8 mouse cellular contexts compared by ENCODE assay signal in genomic region chr7:28169489-28170422, GRCm38 (mm10). TPM values are rescaled to one million over a fixed set of nuclear protein-coding genes. Genes with fewer than 3 reads are reported as not detected.
DNase-seq lines count a peak whose midpoint lies in the region; ATAC-seq lines count a peak whose summit lies in the region.

Fbl (plus strand) TSS chr7:28169710.

- DNase-seq in adipocyte (ENCODE audit: low spot score): peak; percentile 88
- DNase-seq in embryo, embryonic 10 days (ENCODE audit: low spot score): peak; percentile 98
- DNase-seq in gastrocnemius, postnatal 14 days: peak; percentile 90
- DNase-seq in left cerebral cortex, postnatal 10 days (ENCODE audit: extremely low spot score in 1 of 2, low spot score in 2 of 2): peak; percentile 89 to 95
- DNase-seq in right cerebral cortex, postnatal 25 days: peak; percentile 94
- DNase-seq in urinary bladder, postnatal 4 days (ENCODE audit: low spot score in 2 of 2): peak; percentile 84 to 88

- intact Hi-C loops in gastrocnemius, postnatal 14 days (cut with DNase I; ENCODE audit: low total_unique reads): no loop called here
- intact Hi-C loops in left cerebral cortex, postnatal 10 days (cut with DNase I): no loop called here

- ATAC-seq in inflammation-experienced regulatory T-cells, adult 6 months: peak; percentile 88
- ATAC-seq in megakaryocyte-erythroid progenitor cell, adult 5-6 weeks (replicated peaks; ENCODE audit: low FRiP score, low TSS enrichment, poor library complexity, severe bottlenecking): peak; percentile 75

RNA-seq across cellular contexts. Expression of gene Fbl, which starts in this region (rescaled TPM):
- total RNA-seq in gastrocnemius, postnatal 14 days (2021): 10 to 100 TPM; 23.7 to 31.0 TPM
- polyA plus RNA-seq in inflammation-experienced regulatory T-cells, adult 6 months (2017; shearing (Covaris generic)): 10 to 100 TPM; 37.8 to 61.3 (median 61.2) TPM
- total RNA-seq in left cerebral cortex, postnatal 10 days (2021): 10 to 100 TPM; 69.4 to 74.5 TPM
- 328 and 406 TPM in 2 replicates for total RNA-seq in megakaryocyte-erythroid progenitor cell, adult 5-6 weeks (2014; fragmentation: Nextera tagmentation)
- 265 and 312 TPM in 2 replicates for total RNA-seq in megakaryocyte-erythroid progenitor cell, adult 5-6 weeks (2017)

Comparison
In these comparisons a context has a peak if more than half of its experiments do, and no peak if none do; other contexts are left out.
1. Peak in every context shown above with its lines: DNase-seq and ATAC-seq.